Mouse (Mus musculus): ENCODE results near the gene Calcb.

The Calcb gene

DNA sequence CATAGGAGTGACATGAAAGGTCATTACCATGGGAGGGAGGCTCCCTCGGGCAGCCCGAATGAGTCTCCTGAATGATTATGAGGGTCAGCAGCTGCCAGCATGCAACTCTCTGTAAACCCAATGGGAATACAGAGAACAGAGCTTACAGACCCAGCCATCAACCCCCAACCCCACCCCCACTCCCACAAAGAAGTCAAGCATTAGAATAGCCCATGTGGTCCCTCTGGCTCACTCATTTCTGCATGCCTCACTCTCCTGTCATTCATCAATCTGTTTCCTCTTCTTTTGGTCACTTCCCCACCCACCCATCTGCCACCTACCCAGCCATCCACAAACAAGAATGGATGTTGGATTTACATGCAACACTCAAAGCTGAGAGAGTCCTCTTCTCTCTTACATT, 35.0 kb downstream of the Calcb start:
- peak; percentile 23 for DNase-seq (ENCODE audit: low spot score)

DNA sequence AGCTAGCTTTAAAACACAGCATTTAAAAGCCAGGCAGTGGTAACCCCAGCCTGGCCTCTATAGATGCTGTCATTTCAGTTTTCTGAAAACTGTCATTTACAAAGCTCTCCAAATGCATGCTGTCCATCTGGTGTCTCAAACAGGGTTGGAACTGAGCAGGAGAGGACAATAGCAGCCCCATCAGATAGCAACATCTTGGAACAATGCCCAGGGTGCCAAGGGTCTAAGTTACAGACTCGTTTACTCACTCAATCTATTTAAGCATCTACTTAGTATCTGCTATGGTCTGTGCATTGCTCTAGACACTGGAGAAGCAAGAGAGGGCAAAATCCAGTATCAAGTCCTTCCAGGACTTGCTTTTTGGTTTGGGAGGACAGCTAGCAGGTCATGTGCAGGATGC, 35.8 kb downstream of the Calcb start:
- no peak for DNase-seq (ENCODE audit: low spot score)

DNA sequence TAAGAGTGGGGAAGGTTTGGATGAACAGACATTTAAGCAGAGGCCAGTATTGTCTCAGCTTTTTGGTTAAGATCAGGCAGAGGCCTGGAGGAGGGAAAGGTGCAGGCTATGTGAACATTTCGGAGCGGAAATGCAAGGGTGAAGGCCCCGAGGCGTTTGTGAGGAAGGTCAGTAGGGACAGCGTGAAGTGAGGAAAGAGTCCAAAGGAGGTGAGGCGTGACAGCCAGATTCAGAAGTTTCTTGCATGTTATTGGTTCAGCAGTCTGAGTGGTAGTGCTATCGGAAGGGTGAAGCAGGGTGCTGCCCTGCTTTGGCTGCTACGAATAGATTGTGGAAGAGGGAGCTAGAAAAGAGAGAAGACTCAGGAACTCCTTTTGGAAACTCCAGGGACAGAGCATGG, 36.2 kb downstream of the Calcb start:
- DNase-seq (ENCODE audit: low spot score), result no peak

DNA sequence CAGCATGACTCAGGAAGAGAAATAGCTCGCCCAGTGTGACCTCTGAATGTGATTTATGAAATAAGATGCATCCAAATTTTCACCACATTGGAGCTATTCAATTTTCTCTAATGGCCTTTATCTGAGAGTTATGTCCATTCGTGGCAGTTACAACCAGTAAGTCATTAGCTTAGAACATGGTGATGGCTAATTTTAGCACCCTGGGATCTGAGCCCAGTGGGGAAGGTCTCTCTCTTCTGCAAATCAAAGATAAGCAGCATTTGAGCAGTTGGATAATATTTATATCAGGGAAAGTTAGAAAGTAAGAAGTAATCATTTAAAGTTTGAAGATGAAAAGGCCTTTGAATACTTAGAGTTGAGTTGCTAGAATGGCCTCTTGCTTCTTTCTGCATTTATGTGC, 44.2 kb downstream of the Calcb start:
- DNase-seq (ENCODE audit: low spot score), result no peak

DNA sequence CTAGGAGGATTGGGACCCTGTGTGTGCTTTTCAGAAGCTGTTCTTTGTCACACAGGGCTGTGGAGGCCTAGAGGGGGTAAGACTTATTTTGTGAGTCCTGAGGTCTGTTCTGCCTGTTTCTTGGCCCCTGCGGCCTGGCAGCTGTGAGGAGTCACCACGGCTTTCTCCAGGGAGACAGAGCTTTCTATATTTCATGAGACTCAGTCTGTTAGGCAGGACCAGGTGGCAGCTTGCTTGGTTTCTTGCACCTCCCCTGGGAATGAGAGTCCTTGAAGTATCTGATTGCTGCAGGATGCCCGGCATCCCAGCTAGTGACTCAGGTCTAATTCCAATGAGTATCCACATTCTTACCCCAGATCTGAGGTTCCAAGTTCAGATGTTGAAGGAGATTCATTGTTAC, 46.8 kb downstream of the Calcb start:
- peak; percentile 16 for DNase-seq (ENCODE audit: low spot score)

DNA sequence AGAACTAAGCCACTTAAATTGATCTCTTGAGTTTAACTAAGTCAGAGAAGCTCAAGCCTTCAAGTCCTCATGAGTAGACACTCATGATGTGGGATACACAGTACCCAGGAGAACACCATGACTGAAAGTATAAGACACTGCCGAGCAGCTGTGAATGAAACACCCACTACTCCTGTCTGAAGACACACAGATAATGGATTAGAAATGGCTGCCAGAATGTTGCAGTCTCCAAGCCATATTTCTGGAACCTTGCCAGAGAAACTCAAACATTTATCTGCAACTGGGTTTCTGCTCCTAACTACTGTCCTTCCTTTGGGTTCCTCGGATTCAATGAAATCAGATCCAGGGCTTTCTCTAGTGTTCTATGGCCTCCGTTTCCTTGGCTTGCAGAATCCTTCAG, 48.1 kb downstream of the Calcb start:
- DNase-seq (ENCODE audit: low spot score), result no peak

DNA sequence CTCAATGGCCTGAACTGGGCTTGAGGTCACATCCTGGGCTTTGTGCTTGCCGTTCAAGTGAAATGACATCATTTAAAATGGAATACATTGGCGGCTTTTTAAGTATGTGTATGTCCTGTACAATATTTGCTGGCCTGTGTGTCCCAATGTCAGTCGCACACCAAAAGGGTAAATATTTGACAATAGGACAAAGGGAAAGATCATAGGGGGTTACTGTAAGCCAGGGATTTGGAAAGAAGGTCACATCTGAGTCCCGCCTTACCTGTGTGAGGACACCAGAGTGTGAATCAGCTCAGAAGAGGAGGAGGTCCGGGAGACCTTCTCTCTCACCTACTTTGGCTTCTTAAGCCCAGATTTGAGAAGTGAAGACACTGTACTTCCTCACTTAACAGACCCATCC, 50.1 kb downstream of the Calcb start:
- no peak for DNase-seq (ENCODE audit: low spot score)

DNA sequence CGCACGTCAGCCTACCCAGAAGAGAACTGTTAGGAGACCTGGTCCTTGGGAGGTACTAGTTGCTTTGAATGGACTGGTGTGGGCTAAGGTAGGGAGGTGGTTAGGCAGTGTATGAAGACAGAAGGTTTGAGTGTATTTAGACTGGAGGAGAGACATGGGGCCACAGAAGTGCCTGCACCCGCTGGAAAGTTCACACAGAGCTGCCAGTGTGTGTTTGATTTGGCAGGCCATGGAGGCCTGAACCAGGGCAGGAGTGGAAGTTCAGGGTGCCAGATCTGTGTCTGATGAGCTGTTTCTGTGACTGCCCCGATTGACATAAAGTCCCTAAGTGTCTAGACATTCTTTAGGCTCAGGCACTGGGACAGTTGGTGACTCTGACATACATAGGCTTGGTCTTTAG, 50.6 kb downstream of the Calcb start:
- no peak for DNase-seq (ENCODE audit: low spot score)

DNA sequence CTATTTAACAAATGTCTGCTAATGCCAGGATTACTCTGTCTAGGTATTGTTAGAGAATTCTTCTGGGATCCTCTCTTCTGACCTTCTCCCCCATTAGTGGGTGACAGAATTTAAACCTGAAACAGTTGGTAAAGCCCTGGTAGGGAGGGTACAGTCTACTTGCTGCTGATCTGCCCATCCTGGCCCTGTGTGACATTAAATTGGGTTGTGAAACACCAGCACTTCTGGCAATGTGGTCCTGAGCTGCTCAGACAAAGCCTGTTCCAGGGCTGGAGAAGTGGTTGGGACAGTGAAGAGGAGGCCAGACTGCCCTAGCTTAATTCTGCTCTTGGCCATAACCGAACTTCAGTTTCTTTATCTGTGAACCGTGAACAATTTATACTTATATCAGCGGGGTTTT, 52.1 kb downstream of the Calcb start:
- DNase-seq (ENCODE audit: low spot score), result no peak

DNA sequence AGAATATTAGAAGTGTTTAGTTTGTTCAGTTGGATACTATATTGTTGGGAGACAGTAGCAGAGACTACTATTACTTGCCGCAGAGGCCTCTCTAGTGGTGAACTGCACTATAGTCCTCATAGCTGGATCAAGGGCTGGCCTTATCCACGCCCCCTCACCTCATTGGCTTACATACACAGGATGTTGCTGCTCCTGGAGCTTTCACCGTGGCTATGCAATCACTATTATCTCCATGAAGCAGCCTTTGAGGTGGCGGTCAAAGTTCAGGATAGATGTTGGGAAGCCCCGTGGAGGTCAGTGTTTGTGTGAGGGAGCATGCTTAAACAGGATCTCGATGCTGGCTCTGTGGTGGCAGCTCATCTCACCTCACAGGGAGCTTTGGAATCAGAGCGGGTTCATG, 53.4 kb downstream of the Calcb start:
- DNase-seq (ENCODE audit: low spot score), result no peak

All from retina, embryonic 14.5 days (tissue).